Mouse (Mus musculus) liver, adult 2 months (tissue): ENCODE measurements at regions not wholly inside any gene's neighbourhood (a gene's known extent, or its start where the extent isn't known, plus 50 kb on each side); places are given as distances from the start of the nearest gene placed in this dataset.

ENCODE experiments used
- CTCF ChIP-seq: fragments of 200-500 bp; IDR thresholded peaks from 2 replicates; pipeline ENCODE4 v1.5.1; 2011; ENCODE audit warnings: low read depth, low read length, control low read depth
- POLR2A ChIP-seq: fragments of 200-500 bp; IDR thresholded peaks from 2 replicates; pipeline ENCODE4 v1.6.1; 2011; ENCODE audit warnings: low read length, control low read depth; ENCODE audit not compliant: insufficient read depth; ENCODE audit errors: extremely low read depth

- TF ChIP-seq CTCF, result no peak
- no peak for TF ChIP-seq POLR2A
These were observed 292.9 kb downstream of the Hlx start for GRCm38 (mm10) chr1:184439506-184439905.
